Mouse (Mus musculus): Measurements from ENCODE around the gene Aldh3b1. TPM values are rescaled to one million over a fixed set of nuclear protein-coding genes. Genes with fewer than 3 reads are reported as not detected.
"Not testable (repeated sequence)": the region's sequence is repeated elsewhere in the genome, so short reads cannot be mapped to it uniquely, and the experiment has no call there.

The Aldh3b1 gene
- 0.65 and 0.73 TPM in 2 replicates for polyA plus RNA-seq (2014; fragmentation: Nextera tagmentation; extraction: Ambion mirVana)

- no peak for ATAC-seq (ENCODE audit: insufficient read depth, low FRiP score, low TSS enrichment)
- no peak for DNase-seq (ENCODE audit: low spot score)
Measured at GRCm38 (mm10) chr19:3929211-3929941, at the start of gene Aldh3b1. Gene Aldh3b1, minus strand, starts transcription at chr19:3929808.

DNA sequence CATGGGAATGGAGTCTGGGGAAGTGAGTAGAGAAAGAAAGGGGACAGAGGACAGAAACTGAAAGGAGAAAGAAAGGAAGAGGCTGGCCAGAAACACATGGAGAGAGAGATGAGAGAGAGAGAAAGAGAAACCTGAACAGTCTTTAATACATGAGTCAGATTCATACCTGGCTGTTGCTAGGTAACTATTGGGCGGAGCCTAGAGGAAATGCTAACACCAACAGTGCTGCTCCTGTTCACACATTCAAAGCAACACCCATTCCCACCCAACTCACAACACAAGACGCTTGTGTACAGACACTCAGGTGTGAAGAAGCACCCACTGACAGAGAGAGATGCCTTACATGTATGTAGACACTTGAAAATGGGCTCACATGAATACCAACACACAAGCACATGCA, 46.3 kb upstream of the Aldh3b1 start:
- Histone ChIP-seq H3K9ac (ENCODE audit: low read length) (no peak overlapping the region), H3K36me3 (ENCODE audit: control insufficient read depth, insufficient read depth, low read length) (no peaks in the 10 kb centered on the region), H3K4me2 (ENCODE audit: low read depth) (no peak overlapping the region), H3K27ac (ENCODE audit: low read depth, low read length) (no peak overlapping the region), H3K4me3 (ENCODE audit: low read depth, low read length) (no peak overlapping the region), H3K27me3 (ENCODE audit: control insufficient read depth, insufficient read depth, low read length) (no peaks in the 10 kb centered on the region), H3K9me3 (ENCODE audit: control insufficient read depth, low read length) (no peaks in the 10 kb centered on the region), H3K4me1 (ENCODE audit: control insufficient read depth, insufficient read depth, low read length) (no peaks in the 10 kb centered on the region)
- no peak for ATAC-seq (ENCODE audit: insufficient read depth, low FRiP score, low TSS enrichment)
- WGBS = 72% methylated on average over 2 of the region's 2 CpGs
- DNase-seq (ENCODE audit: low spot score) = no peak

More at GRCm38 (mm10) chr19:3929211-3929941, at the start of gene Aldh3b1:
- Histone ChIP-seq H3K4me3 (ENCODE audit: low read depth, low read length) (no peak within 1 kb of the TSS), H3K36me3 (ENCODE audit: control insufficient read depth, insufficient read depth, low read length) (no peaks in the 10 kb centered on the region), H3K4me2 (ENCODE audit: low read depth) (no peak within 1 kb of the TSS), H3K4me1 (ENCODE audit: control insufficient read depth, insufficient read depth, low read length) (no peaks in the 10 kb centered on the region), H3K9ac (ENCODE audit: low read length) (no peak within 1 kb of the TSS), H3K27ac (ENCODE audit: low read depth, low read length) (no peak within 1 kb of the TSS), H3K27me3 (ENCODE audit: control insufficient read depth, insufficient read depth, low read length) (no peaks in the 10 kb centered on the region), H3K9me3 (ENCODE audit: control insufficient read depth, low read length) (no peaks in the 10 kb centered on the region)
- 66% methylated on average over 12 of the region's 12 CpGs for WGBS

DNA sequence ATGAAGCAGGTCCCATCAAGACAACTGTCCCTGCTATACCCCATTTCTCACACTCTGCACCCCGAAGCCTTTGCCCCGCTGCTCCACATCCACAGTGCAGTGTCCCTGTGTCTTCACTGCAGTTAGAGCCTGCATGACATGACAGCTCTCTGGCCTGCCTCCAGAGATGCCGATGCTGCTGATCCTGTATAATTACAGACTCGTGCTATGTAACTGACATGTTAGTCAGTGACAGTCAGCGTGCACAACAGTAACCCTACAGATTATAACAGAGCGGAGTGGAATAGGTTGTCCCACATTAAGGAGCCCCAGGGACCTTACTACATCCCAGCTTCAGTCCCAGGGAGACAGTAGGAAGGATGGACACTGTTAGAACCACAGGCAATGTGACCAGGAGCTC, 45.0 kb upstream of the Aldh3b1 start:
- not testable (repeated sequence) for DNase-seq (ENCODE audit: low spot score); H3K9me3 ChIP-seq (ENCODE audit: control insufficient read depth, low read length); H3K4me3 ChIP-seq (ENCODE audit: low read depth, low read length); H3K4me2 ChIP-seq (ENCODE audit: low read depth); H3K36me3 ChIP-seq (ENCODE audit: control insufficient read depth, insufficient read depth, low read length); H3K27ac ChIP-seq (ENCODE audit: low read depth, low read length); ATAC-seq (ENCODE audit: insufficient read depth, low FRiP score, low TSS enrichment); H3K27me3 ChIP-seq (ENCODE audit: control insufficient read depth, insufficient read depth, low read length); H3K4me1 ChIP-seq (ENCODE audit: control insufficient read depth, insufficient read depth, low read length); H3K9ac ChIP-seq (ENCODE audit: low read length)
- WGBS = 92% methylated on average over 6 of the region's 6 CpGs

DNA sequence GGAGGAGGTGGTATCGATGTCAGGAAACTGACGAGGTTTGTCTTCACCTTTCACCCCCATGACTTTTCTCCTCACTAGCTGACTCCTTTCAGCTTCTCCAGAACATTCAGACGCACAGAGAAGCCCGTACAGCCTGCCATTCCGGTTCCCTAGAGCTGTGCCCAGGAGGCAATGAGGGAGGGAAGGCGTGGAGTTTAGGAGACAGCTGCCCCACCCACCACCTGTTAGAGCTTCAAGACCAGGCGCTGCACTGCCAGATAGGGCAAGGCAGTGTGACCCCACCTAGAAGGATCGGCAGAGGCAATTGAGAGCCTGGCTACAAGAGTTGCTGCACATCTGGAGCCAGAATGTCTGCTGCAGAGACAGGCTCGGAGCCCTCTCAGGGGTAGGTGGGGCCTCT, 42.6 kb upstream of the Aldh3b1 start, which contains the start of gene Aldh3b2:
Aldh3b2 (plus strand) TSS at position 100 of the 400 bp plus-strand sequence.
- ATAC-seq (ENCODE audit: insufficient read depth, low FRiP score, low TSS enrichment) = no peak
- no peaks in the 10 kb centered on the region for H3K36me3 ChIP-seq (ENCODE audit: control insufficient read depth, insufficient read depth, low read length)
- H3K4me2 ChIP-seq (ENCODE audit: low read depth) = no peak within 1 kb of the TSS
- no peak within 1 kb of the TSS for H3K9ac ChIP-seq (ENCODE audit: low read length)
- H3K27me3 ChIP-seq (ENCODE audit: control insufficient read depth, insufficient read depth, low read length) = no peaks in the 10 kb centered on the region
- H3K4me3 ChIP-seq (ENCODE audit: low read depth, low read length) = no peak within 1 kb of the TSS
- H3K4me1 ChIP-seq (ENCODE audit: control insufficient read depth, insufficient read depth, low read length) = no peaks in the 10 kb centered on the region
- DNase-seq (ENCODE audit: low spot score) = no peak
- H3K27ac ChIP-seq (ENCODE audit: low read depth, low read length) = no peak within 1 kb of the TSS
- no peaks in the 10 kb centered on the region for H3K9me3 ChIP-seq (ENCODE audit: control insufficient read depth, low read length)
- WGBS = 46% methylated on average over 9 of the region's 9 CpGs

- WGBS = 69% methylated on average over 3 of the region's 3 CpGs
- Histone ChIP-seq H3K36me3 (ENCODE audit: control insufficient read depth, insufficient read depth, low read length) (no peaks in the 10 kb centered on the region), H3K27ac (ENCODE audit: low read depth, low read length) (no peak overlapping the region), H3K9ac (ENCODE audit: low read length) (no peak overlapping the region), H3K4me1 (ENCODE audit: control insufficient read depth, insufficient read depth, low read length) (no peaks in the 10 kb centered on the region), H3K27me3 (ENCODE audit: control insufficient read depth, insufficient read depth, low read length) (no peaks in the 10 kb centered on the region), H3K9me3 (ENCODE audit: control insufficient read depth, low read length) (no peaks in the 10 kb centered on the region), H3K4me2 (ENCODE audit: low read depth) (no peak overlapping the region), H3K4me3 (ENCODE audit: low read depth, low read length) (no peak overlapping the region)
- no peak for DNase-seq (ENCODE audit: low spot score)
- ATAC-seq (ENCODE audit: insufficient read depth, low FRiP score, low TSS enrichment) = no peak
Measured at GRCm38 (mm10) chr19:3967258-3967657, 37.6 kb upstream of the Aldh3b1 start.

DNA sequence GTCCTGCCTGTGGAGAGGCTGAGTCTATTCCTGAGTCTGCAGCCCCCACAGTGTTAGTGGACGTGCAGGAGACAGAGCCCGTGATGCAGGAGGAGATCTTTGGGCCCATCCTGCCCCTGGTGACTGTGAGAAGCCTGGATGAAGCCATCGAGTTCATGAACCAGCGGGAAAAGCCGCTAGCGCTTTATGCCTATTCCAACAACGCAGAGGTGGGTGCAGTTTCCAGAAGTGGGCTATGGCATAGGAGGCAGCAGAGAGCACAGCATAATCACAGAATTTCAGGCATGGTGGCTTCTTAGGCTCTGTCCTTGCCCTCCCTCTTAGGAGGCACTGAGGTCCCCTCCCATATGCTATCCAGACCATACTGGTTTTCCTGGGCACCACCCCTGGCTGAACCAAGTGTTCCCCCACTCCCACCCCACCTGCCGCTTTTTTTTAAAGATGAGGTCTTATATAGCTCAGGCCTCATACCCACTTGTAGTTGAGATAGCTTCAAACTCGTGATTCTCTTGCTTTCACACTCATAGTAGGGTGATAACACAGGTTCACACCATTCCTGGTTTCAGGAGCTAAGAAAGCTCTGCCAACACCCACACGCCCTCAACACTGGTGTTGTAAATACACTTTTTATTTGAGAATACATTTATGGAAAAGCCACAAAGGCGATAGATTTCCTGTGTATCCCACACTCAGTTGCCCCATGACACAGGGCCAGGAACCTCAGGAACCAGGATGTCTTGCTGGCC, 36.9 kb upstream of the Aldh3b1 start:
- H3K27ac ChIP-seq (ENCODE audit: low read depth, low read length) = no peak overlapping the region
- no peaks in the 10 kb centered on the region for H3K4me1 ChIP-seq (ENCODE audit: control insufficient read depth, insufficient read depth, low read length)
- no peaks in the 10 kb centered on the region for H3K9me3 ChIP-seq (ENCODE audit: control insufficient read depth, low read length)
- H3K27me3 ChIP-seq (ENCODE audit: control insufficient read depth, insufficient read depth, low read length) = no peaks in the 10 kb centered on the region
- ATAC-seq (ENCODE audit: insufficient read depth, low FRiP score, low TSS enrichment) (no peak), DNase-seq (ENCODE audit: low spot score) (no peak)
- H3K4me3 ChIP-seq (ENCODE audit: low read depth, low read length) = no peak overlapping the region
- H3K36me3 ChIP-seq (ENCODE audit: control insufficient read depth, insufficient read depth, low read length) = no peaks in the 10 kb centered on the region
- no peak overlapping the region for H3K4me2 ChIP-seq (ENCODE audit: low read depth)
- no peak overlapping the region for H3K9ac ChIP-seq (ENCODE audit: low read length)
- 70% methylated on average over 11 of the region's 11 CpGs for WGBS

DNA sequence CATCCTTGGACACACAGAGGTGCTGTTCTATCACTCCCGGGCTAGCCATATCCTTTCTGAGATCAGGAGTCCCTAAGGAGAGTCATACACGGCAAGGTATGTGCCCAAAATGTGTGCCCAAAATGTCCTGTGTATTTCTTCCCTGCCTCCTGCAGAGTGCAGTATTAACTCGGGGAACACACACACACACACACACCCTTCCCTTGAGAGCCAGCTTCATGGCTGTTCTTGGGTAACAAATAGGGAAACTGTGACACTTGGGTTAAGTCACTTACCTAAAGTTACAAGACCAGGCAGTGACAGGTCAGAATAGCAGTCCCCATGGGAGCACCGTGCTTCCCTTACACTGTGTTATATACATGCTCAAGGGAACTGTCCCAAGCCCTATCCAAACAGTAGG, 34.4 kb upstream of the Aldh3b1 start:
- Histone ChIP-seq H3K4me2 (ENCODE audit: low read depth) (no peak overlapping the region), H3K4me3 (ENCODE audit: low read depth, low read length) (no peak overlapping the region), H3K9me3 (ENCODE audit: control insufficient read depth, low read length) (no peaks in the 10 kb centered on the region), H3K27ac (ENCODE audit: low read depth, low read length) (no peak overlapping the region), H3K36me3 (ENCODE audit: control insufficient read depth, insufficient read depth, low read length) (no peaks in the 10 kb centered on the region), H3K9ac (ENCODE audit: low read length) (no peak overlapping the region), H3K27me3 (ENCODE audit: control insufficient read depth, insufficient read depth, low read length) (no peaks in the 10 kb centered on the region), H3K4me1 (ENCODE audit: control insufficient read depth, insufficient read depth, low read length) (no peaks in the 10 kb centered on the region)
- DNase-seq (ENCODE audit: low spot score) (no peak), ATAC-seq (ENCODE audit: insufficient read depth, low FRiP score, low TSS enrichment) (no peak)
- WGBS = 77% methylated on average over 4 of the region's 4 CpGs

DNA sequence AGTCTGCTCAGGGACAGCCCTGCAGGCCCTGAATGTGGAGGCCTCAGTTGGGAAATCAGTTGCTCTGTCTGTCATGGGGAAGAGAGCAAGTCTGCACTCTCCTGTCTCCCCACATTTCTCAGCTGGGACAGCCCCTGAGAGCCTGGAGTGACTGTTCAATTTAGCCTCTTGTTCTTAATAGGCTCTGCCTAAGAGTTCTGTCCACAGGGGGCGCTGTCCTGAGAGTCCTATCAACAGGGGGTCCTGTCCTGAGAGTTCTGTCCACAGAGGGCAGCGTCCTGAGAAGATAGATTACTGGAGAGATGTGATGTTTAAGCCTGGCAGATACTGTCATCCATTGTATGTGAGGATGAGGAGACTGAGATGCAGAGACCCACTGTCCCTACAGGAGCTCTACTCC, 32.9 kb upstream of the Aldh3b1 start:
- Histone ChIP-seq H3K4me3 (ENCODE audit: low read depth, low read length) (no peak overlapping the region), H3K4me1 (ENCODE audit: control insufficient read depth, insufficient read depth, low read length) (no peaks in the 10 kb centered on the region), H3K9me3 (ENCODE audit: control insufficient read depth, low read length) (no peaks in the 10 kb centered on the region), H3K36me3 (ENCODE audit: control insufficient read depth, insufficient read depth, low read length) (no peaks in the 10 kb centered on the region), H3K27me3 (ENCODE audit: control insufficient read depth, insufficient read depth, low read length) (no peaks in the 10 kb centered on the region), H3K27ac (ENCODE audit: low read depth, low read length) (no peak overlapping the region), H3K9ac (ENCODE audit: low read length) (no peak overlapping the region), H3K4me2 (ENCODE audit: low read depth) (no peak overlapping the region)
- no peak for DNase-seq (ENCODE audit: low spot score)
- 14% methylated on average over 2 of the region's 2 CpGs for WGBS
- ATAC-seq (ENCODE audit: insufficient read depth, low FRiP score, low TSS enrichment) = no peak

DNA sequence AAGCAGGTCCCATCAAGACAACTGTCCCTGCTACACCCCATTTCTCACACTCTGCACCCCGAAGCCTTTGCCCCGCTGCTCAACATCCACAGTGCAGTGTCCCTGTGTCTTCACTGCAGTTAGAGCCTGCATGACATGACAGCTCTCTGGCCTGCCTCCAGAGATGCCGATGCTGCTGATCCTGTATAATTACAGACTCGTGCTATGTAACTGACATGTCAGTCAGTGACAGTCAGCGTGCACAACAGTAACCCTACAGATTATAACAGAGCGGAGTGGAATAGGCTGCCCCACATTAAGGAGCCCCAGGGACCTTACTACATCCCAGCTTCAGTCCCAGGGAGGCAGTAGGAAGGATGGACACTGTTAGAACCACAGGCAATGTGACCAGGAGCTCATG, 32.2 kb upstream of the Aldh3b1 start:
- H3K9ac ChIP-seq (ENCODE audit: low read length); H3K27ac ChIP-seq (ENCODE audit: low read depth, low read length); H3K36me3 ChIP-seq (ENCODE audit: control insufficient read depth, insufficient read depth, low read length); H3K4me2 ChIP-seq (ENCODE audit: low read depth); H3K27me3 ChIP-seq (ENCODE audit: control insufficient read depth, insufficient read depth, low read length); H3K4me1 ChIP-seq (ENCODE audit: control insufficient read depth, insufficient read depth, low read length); H3K9me3 ChIP-seq (ENCODE audit: control insufficient read depth, low read length); ATAC-seq (ENCODE audit: insufficient read depth, low FRiP score, low TSS enrichment); DNase-seq (ENCODE audit: low spot score); H3K4me3 ChIP-seq (ENCODE audit: low read depth, low read length): not testable (repeated sequence)
- 88% methylated on average over 6 of the region's 6 CpGs for WGBS

All from neural tube, embryonic 11.5 days (tissue).